Mouse (Mus musculus) cerebellum, adult 2 months (tissue): ENCODE measurements around the gene Kif3c. TPM values are rescaled to one million over a fixed set of nuclear protein-coding genes. Genes with fewer than 3 reads are reported as not detected.
A peak's percentile ranks its signal among the peaks of the same experiment; 100 is the strongest.

ENCODE experiments used
- DNase-seq, 2 experiments: peaks; one replicate each; pipeline ENCODE4 v3.0.0; 2021
- H3K27ac ChIP-seq: fragments of 200-500 bp; 2 replicates; pipeline ENCODE4 v1.5.1; 2012; ENCODE audit warnings: low read length, control low read depth, inconsistent platforms; ENCODE audit not compliant: insufficient read depth
- H3K27me3 ChIP-seq: fragments of 200-500 bp; 2 replicates; pipeline ENCODE4 v1.6.1; 2012; ENCODE audit warnings: inconsistent platforms, mild to moderate bottlenecking, low read length, moderate library complexity; ENCODE audit not compliant: control insufficient read depth, insufficient read depth
- H3K4me1 ChIP-seq: fragments of 200-500 bp; 2 replicates; pipeline ENCODE4 v1.6.1; 2011; ENCODE audit warnings: low read length; ENCODE audit not compliant: control insufficient read depth, insufficient read depth
- H3K4me3 ChIP-seq: fragments of 200-500 bp; replicated peaks from 2 replicates; pipeline ENCODE3; 2011; ENCODE audit warnings: mild to moderate bottlenecking, low read depth, low read length, control low read depth; ENCODE audit not compliant: insufficient read depth
- CTCF ChIP-seq: fragments of 200-500 bp; IDR thresholded peaks from 2 replicates; pipeline ENCODE4 v1.5.1; 2011; ENCODE audit warnings: low read depth, mild to moderate bottlenecking, control low read depth, low read length, moderate library complexity, borderline replicate concordance; ENCODE audit not compliant: insufficient read depth
- POLR2A ChIP-seq: fragments of 200-500 bp; IDR thresholded peaks from 2 replicates; pipeline ENCODE4 v1.6.1; 2011; ENCODE audit warnings: low read length, control low read depth, borderline replicate concordance; ENCODE audit not compliant: insufficient read depth
- WGBS: fragments of 180-500 bp; shearing (Covaris S2); methylation state at CpG from one replicate; pipeline ENCODE4 v1.1.7; 2018; 5-methylcytosine and 5-hydroxymethylcytosine counted together
- polyA plus RNA-seq: library from polyadenylated mRNA; depleted of rRNA; stranded (reverse); fragments of >200 nt; gene quantifications from 2 replicates; pipeline ENCODE4 v1.2.3, GENCODE M21; 2012; rRNA removed

Gene Kif3c
- polyA plus RNA-seq, 1 experiment, result 118 TPM

DNA sequence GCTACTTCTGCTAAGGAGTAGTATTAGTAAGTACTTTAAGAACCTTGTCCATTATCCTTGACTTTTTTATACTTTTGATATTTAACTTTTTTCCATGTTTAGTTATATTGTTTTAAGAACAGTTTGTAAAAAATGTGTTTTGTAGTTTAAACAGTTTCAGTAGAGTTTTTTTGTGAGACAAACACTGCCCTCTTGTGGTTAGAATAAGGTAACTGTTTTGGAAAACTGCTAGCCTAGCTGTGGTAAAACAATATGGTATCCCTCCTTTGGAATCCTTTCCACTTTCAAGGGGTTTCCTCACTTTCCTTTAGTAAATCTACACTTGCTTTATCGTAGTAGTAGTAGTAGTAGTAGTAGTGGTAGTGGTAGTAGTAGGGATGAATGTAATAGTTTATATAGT lies 72.9 kb downstream of the Kif3c start:
- 100% methylated on average over 1 of the region's 1 CpGs for WGBS
- no peak for DNase-seq
- Histone ChIP-seq H3K27me3 (no peaks in the 10 kb centered on the region), H3K27ac (no peak overlapping the region), H3K4me3 (no peak overlapping the region), H3K4me1 (peaks cover 3% of the 10 kb centered on the region)
- TF ChIP-seq POLR2A (no peak), CTCF (peak; percentile 28; the same call in 1 of the 2 replicates)

DNA sequence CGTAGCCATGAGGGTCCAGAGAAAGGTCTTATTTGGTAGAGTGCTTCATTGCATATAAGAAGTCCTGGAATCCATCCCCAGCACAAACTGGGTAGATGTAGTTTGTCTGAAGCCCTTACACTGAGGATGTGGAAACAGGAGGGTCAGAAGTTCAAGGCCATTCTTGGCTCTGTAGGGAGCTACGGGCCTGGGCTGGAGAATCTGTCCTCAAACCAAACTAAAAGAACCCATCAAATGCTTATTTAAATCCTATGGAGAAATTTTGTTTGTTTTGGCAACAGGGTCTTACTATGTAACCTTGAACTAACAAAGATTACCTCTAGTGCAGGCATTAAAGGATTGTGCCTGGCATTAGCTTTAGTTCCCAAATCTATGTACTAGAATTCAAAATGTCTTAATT lies 76.0 kb downstream of the Kif3c start:
- no peak for TF ChIP-seq CTCF
- TF ChIP-seq POLR2A, result no peak
- 91% methylated on average over 2 of the region's 2 CpGs for WGBS
- H3K4me3 ChIP-seq, result no peak overlapping the region
- H3K27me3 ChIP-seq, result no peaks in the 10 kb centered on the region
- no peak for DNase-seq
- H3K4me1 ChIP-seq, result peaks cover 3% of the 10 kb centered on the region
- H3K27ac ChIP-seq, result no peak overlapping the region

GRCm38 (mm10) chr12:3441361-3441760 lies 76.4 kb downstream of the Kif3c start:
- no peak for DNase-seq
- Histone ChIP-seq H3K27me3 (no peaks in the 10 kb centered on the region), H3K4me1 (peaks cover 2% of the 10 kb centered on the region), H3K4me3 (no peak overlapping the region), H3K27ac (no peak overlapping the region)
- WGBS, result 80% methylated on average over 5 of the region's 5 CpGs
- TF ChIP-seq POLR2A, result no peak
- TF ChIP-seq CTCF, result no peak

GRCm38 (mm10) chr12:3453554-3453953 lies 88.6 kb downstream of the Kif3c start:
- Histone ChIP-seq H3K4me3 (no peak overlapping the region), H3K27me3 (no peaks in the 10 kb centered on the region), H3K27ac (no peak overlapping the region), H3K4me1 (no peaks in the 10 kb centered on the region)
- DNase-seq, result no peak
- TF ChIP-seq POLR2A, result no peak
- no peak for TF ChIP-seq CTCF
- WGBS, result 78% methylated on average over 3 of the region's 3 CpGs

Other genes with a start within 250 kb of the Kif3c start
- 96.6 and 97.0 TPM in 2 replicates for gene Rab10, start 55.2 kb upstream of the Kif3c start, polyA plus RNA-seq
- 13.7 and 14.2 TPM in 2 replicates for gene Asxl2, start 61.7 kb downstream of the Kif3c start, polyA plus RNA-seq
- 86.6 and 91.3 TPM in 2 replicates for gene Dtnb, start 207.2 kb downstream of the Kif3c start, polyA plus RNA-seq